Mouse (Mus musculus): ENCODE measurements around the gene Abcb8. TPM values are rescaled to one million over a fixed set of nuclear protein-coding genes. Genes with fewer than 3 reads are reported as not detected.
A peak's percentile ranks its signal among the peaks of the same experiment; 100 is the strongest.

Abcb8 gene
- polyA plus RNA-seq, 1 experiment from 2014 or later: 58.1 TPM

- no peak overlapping the region for H3K4me3 ChIP-seq (replicated peaks; ENCODE audit: low read length)
- no peak overlapping the region for H3K9ac ChIP-seq (replicated peaks; ENCODE audit: low read depth, low read length)
- H3K4me2 ChIP-seq (ENCODE audit: low read length): no peak overlapping the region
- no peaks in the 10 kb centered on the region for H3K36me3 ChIP-seq (ENCODE audit: control insufficient read depth, insufficient read depth)
- no peaks in the 10 kb centered on the region for H3K9me3 ChIP-seq (ENCODE audit: control insufficient read depth, low read length)
- no peaks in the 10 kb centered on the region for H3K27me3 ChIP-seq (replicated peaks; ENCODE audit: control insufficient read depth, insufficient read depth, low read length)
- WGBS: 66% methylated on average over 3 of the region's 3 CpGs
- H3K4me1 ChIP-seq (replicated peaks; ENCODE audit: control insufficient read depth, insufficient read depth, low read length): no peaks in the 10 kb centered on the region
- ATAC-seq: no peak
- H3K27ac ChIP-seq (ENCODE audit: low read length): no peak overlapping the region
Observed at GRCm38 (mm10) chr5:24364061-24364460, 29.4 kb upstream of the Abcb8 start.

GRCm38 (mm10) chr5:24364508-24364907 lies 29.0 kb upstream of the Abcb8 start, which contains the start of gene Nos3:
Nos3 (plus strand) TSS chr5:24364810.
- Histone ChIP-seq H3K9me3 (ENCODE audit: control insufficient read depth, low read length) (no peaks in the 10 kb centered on the region), H3K4me3 (replicated peaks; ENCODE audit: low read length) (no peak within 1 kb of the TSS), H3K27ac (ENCODE audit: low read length) (no peak within 1 kb of the TSS), H3K4me2 (ENCODE audit: low read length) (no peak within 1 kb of the TSS), H3K9ac (replicated peaks; ENCODE audit: low read depth, low read length) (no peak within 1 kb of the TSS), H3K27me3 (replicated peaks; ENCODE audit: control insufficient read depth, insufficient read depth, low read length) (no peaks in the 10 kb centered on the region), H3K36me3 (ENCODE audit: control insufficient read depth, insufficient read depth) (no peaks in the 10 kb centered on the region), H3K4me1 (replicated peaks; ENCODE audit: control insufficient read depth, insufficient read depth, low read length) (no peaks in the 10 kb centered on the region)
- WGBS: 27% methylated on average over 12 of the region's 12 CpGs
- ATAC-seq: no peak

GRCm38 (mm10) chr5:24364963-24365362 lies 28.5 kb upstream of the Abcb8 start:
- H3K4me2 ChIP-seq (ENCODE audit: low read length): no peak overlapping the region
- H3K4me3 ChIP-seq (replicated peaks; ENCODE audit: low read length): no peak overlapping the region
- H3K9ac ChIP-seq (replicated peaks; ENCODE audit: low read depth, low read length): no peak overlapping the region
- no peaks in the 10 kb centered on the region for H3K4me1 ChIP-seq (replicated peaks; ENCODE audit: control insufficient read depth, insufficient read depth, low read length)
- H3K36me3 ChIP-seq (ENCODE audit: control insufficient read depth, insufficient read depth): no peaks in the 10 kb centered on the region
- no peak overlapping the region for H3K27ac ChIP-seq (ENCODE audit: low read length)
- 85% methylated on average over 10 of the region's 10 CpGs for WGBS
- no peaks in the 10 kb centered on the region for H3K27me3 ChIP-seq (replicated peaks; ENCODE audit: control insufficient read depth, insufficient read depth, low read length)
- ATAC-seq: no peak
- H3K9me3 ChIP-seq (ENCODE audit: control insufficient read depth, low read length): no peaks in the 10 kb centered on the region

- H3K4me2 ChIP-seq (ENCODE audit: low read length): no peak overlapping the region
- no peak for ATAC-seq
- 54% methylated on average over 5 of the region's 5 CpGs for WGBS
Observed at GRCm38 (mm10) chr5:24365528-24365927, 27.9 kb upstream of the Abcb8 start.

GRCm38 (mm10) chr5:24366426-24366825 lies 27.0 kb upstream of the Abcb8 start:
- no peaks in the 10 kb centered on the region for H3K4me1 ChIP-seq (replicated peaks; ENCODE audit: control insufficient read depth, insufficient read depth, low read length)
- no peaks in the 10 kb centered on the region for H3K36me3 ChIP-seq (ENCODE audit: control insufficient read depth, insufficient read depth)
- no peak overlapping the region for H3K4me2 ChIP-seq (ENCODE audit: low read length)
- no peak overlapping the region for H3K9ac ChIP-seq (replicated peaks; ENCODE audit: low read depth, low read length)
- no peak overlapping the region for H3K27ac ChIP-seq (ENCODE audit: low read length)
- 79% methylated on average over 9 of the region's 9 CpGs for WGBS
- H3K27me3 ChIP-seq (replicated peaks; ENCODE audit: control insufficient read depth, insufficient read depth, low read length): no peaks in the 10 kb centered on the region
- H3K9me3 ChIP-seq (ENCODE audit: control insufficient read depth, low read length): no peaks in the 10 kb centered on the region
- H3K4me3 ChIP-seq (replicated peaks; ENCODE audit: low read length): no peak overlapping the region
- no peak for ATAC-seq

More at GRCm38 (mm10) chr5:24365528-24365927, 27.9 kb upstream of the Abcb8 start:
- H3K4me3 ChIP-seq (replicated peaks; ENCODE audit: low read length): no peak overlapping the region
- no peaks in the 10 kb centered on the region for H3K4me1 ChIP-seq (replicated peaks; ENCODE audit: control insufficient read depth, insufficient read depth, low read length)
- H3K36me3 ChIP-seq (ENCODE audit: control insufficient read depth, insufficient read depth): no peaks in the 10 kb centered on the region
- H3K9me3 ChIP-seq (ENCODE audit: control insufficient read depth, low read length): no peaks in the 10 kb centered on the region
- no peaks in the 10 kb centered on the region for H3K27me3 ChIP-seq (replicated peaks; ENCODE audit: control insufficient read depth, insufficient read depth, low read length)
- no peak overlapping the region for H3K9ac ChIP-seq (replicated peaks; ENCODE audit: low read depth, low read length)
- no peak overlapping the region for H3K27ac ChIP-seq (ENCODE audit: low read length)

- H3K4me1 ChIP-seq (replicated peaks; ENCODE audit: control insufficient read depth, insufficient read depth, low read length): peaks cover 8% of the 10 kb centered on the region
- no peak overlapping the region for H3K4me3 ChIP-seq (replicated peaks; ENCODE audit: low read length)
- H3K4me2 ChIP-seq (ENCODE audit: low read length): no peak overlapping the region
- no peak overlapping the region for H3K27ac ChIP-seq (ENCODE audit: low read length)
- no peaks in the 10 kb centered on the region for H3K9me3 ChIP-seq (ENCODE audit: control insufficient read depth, low read length)
- H3K27me3 ChIP-seq (replicated peaks; ENCODE audit: control insufficient read depth, insufficient read depth, low read length): no peaks in the 10 kb centered on the region
- no peaks in the 10 kb centered on the region for H3K36me3 ChIP-seq (ENCODE audit: control insufficient read depth, insufficient read depth)
- no peak overlapping the region for H3K9ac ChIP-seq (replicated peaks; ENCODE audit: low read depth, low read length)
- WGBS: 89% methylated on average over 9 of the region's 9 CpGs
- no peak for ATAC-seq
Observed at GRCm38 (mm10) chr5:24369767-24370166, 23.7 kb upstream of the Abcb8 start.

GRCm38 (mm10) chr5:24373807-24374206 lies 19.7 kb upstream of the Abcb8 start:
- Histone ChIP-seq H3K27ac (ENCODE audit: low read length) (no peak overlapping the region), H3K9me3 (ENCODE audit: control insufficient read depth, low read length) (no peaks in the 10 kb centered on the region), H3K4me1 (replicated peaks; ENCODE audit: control insufficient read depth, insufficient read depth, low read length) (peaks cover 11% of the 10 kb centered on the region), H3K27me3 (replicated peaks; ENCODE audit: control insufficient read depth, insufficient read depth, low read length) (no peaks in the 10 kb centered on the region), H3K9ac (replicated peaks; ENCODE audit: low read depth, low read length) (no peak overlapping the region), H3K36me3 (ENCODE audit: control insufficient read depth, insufficient read depth) (no peaks in the 10 kb centered on the region), H3K4me3 (replicated peaks; ENCODE audit: low read length) (no peak overlapping the region), H3K4me2 (ENCODE audit: low read length) (no peak overlapping the region)
- no peak for ATAC-seq
- 49% methylated on average over 5 of the region's 5 CpGs for WGBS

- H3K27me3 ChIP-seq (replicated peaks; ENCODE audit: control insufficient read depth, insufficient read depth, low read length): no peaks in the 10 kb centered on the region
- H3K36me3 ChIP-seq (ENCODE audit: control insufficient read depth, insufficient read depth): no peaks in the 10 kb centered on the region
- H3K4me2 ChIP-seq (ENCODE audit: low read length): no peak overlapping the region
- H3K27ac ChIP-seq (ENCODE audit: low read length): no peak overlapping the region
- no peak overlapping the region for H3K4me3 ChIP-seq (replicated peaks; ENCODE audit: low read length)
- peak; percentile 56 for ATAC-seq
- H3K9me3 ChIP-seq (ENCODE audit: control insufficient read depth, low read length): no peaks in the 10 kb centered on the region
- peaks cover 11% of the 10 kb centered on the region for H3K4me1 ChIP-seq (replicated peaks; ENCODE audit: control insufficient read depth, insufficient read depth, low read length)
- 13% methylated on average over 6 of the region's 6 CpGs for WGBS
- H3K9ac ChIP-seq (replicated peaks; ENCODE audit: low read depth, low read length): no peak overlapping the region
Observed at GRCm38 (mm10) chr5:24374216-24374615, 19.2 kb upstream of the Abcb8 start.

- Histone ChIP-seq H3K4me1 (replicated peaks; ENCODE audit: control insufficient read depth, insufficient read depth, low read length) (peaks cover 11% of the 10 kb centered on the region), H3K4me2 (ENCODE audit: low read length) (no peak overlapping the region), H3K27me3 (replicated peaks; ENCODE audit: control insufficient read depth, insufficient read depth, low read length) (no peaks in the 10 kb centered on the region), H3K4me3 (replicated peaks; ENCODE audit: low read length) (no peak overlapping the region), H3K9me3 (ENCODE audit: control insufficient read depth, low read length) (no peaks in the 10 kb centered on the region), H3K27ac (ENCODE audit: low read length) (no peak overlapping the region), H3K36me3 (ENCODE audit: control insufficient read depth, insufficient read depth) (no peaks in the 10 kb centered on the region), H3K9ac (replicated peaks; ENCODE audit: low read depth, low read length) (no peak overlapping the region)
- 54% methylated on average over 7 of the region's 7 CpGs for WGBS
- ATAC-seq: 0 out of 2 replicates have a peak, but pooled peaks have one; percentile 24
Observed at GRCm38 (mm10) chr5:24374666-24375328, 18.7 kb upstream of the Abcb8 start.

- H3K36me3 ChIP-seq (ENCODE audit: control insufficient read depth, insufficient read depth): no peaks in the 10 kb centered on the region
- no peak overlapping the region for H3K27ac ChIP-seq (ENCODE audit: low read length)
- no peak overlapping the region for H3K4me3 ChIP-seq (replicated peaks; ENCODE audit: low read length)
- no peak for ATAC-seq
- H3K9ac ChIP-seq (replicated peaks; ENCODE audit: low read depth, low read length): no peak overlapping the region
- H3K4me2 ChIP-seq (ENCODE audit: low read length): no peak overlapping the region
- no peaks in the 10 kb centered on the region for H3K9me3 ChIP-seq (ENCODE audit: control insufficient read depth, low read length)
- H3K4me1 ChIP-seq (replicated peaks; ENCODE audit: control insufficient read depth, insufficient read depth, low read length): peaks cover 18% of the 10 kb centered on the region
- no peaks in the 10 kb centered on the region for H3K27me3 ChIP-seq (replicated peaks; ENCODE audit: control insufficient read depth, insufficient read depth, low read length)
- WGBS: 68% methylated on average over 2 of the region's 2 CpGs
Observed at GRCm38 (mm10) chr5:24378700-24379099, 14.8 kb upstream of the Abcb8 start.

All from forebrain, embryonic 16.5 days (tissue).